Mouse (Mus musculus): ENCODE results near the gene 2610528J11Rik.
"Not testable (repeated sequence)": the region's sequence is repeated elsewhere in the genome, so short reads cannot be mapped to it uniquely, and the experiment has no call there.

2610528J11Rik gene

DNA sequence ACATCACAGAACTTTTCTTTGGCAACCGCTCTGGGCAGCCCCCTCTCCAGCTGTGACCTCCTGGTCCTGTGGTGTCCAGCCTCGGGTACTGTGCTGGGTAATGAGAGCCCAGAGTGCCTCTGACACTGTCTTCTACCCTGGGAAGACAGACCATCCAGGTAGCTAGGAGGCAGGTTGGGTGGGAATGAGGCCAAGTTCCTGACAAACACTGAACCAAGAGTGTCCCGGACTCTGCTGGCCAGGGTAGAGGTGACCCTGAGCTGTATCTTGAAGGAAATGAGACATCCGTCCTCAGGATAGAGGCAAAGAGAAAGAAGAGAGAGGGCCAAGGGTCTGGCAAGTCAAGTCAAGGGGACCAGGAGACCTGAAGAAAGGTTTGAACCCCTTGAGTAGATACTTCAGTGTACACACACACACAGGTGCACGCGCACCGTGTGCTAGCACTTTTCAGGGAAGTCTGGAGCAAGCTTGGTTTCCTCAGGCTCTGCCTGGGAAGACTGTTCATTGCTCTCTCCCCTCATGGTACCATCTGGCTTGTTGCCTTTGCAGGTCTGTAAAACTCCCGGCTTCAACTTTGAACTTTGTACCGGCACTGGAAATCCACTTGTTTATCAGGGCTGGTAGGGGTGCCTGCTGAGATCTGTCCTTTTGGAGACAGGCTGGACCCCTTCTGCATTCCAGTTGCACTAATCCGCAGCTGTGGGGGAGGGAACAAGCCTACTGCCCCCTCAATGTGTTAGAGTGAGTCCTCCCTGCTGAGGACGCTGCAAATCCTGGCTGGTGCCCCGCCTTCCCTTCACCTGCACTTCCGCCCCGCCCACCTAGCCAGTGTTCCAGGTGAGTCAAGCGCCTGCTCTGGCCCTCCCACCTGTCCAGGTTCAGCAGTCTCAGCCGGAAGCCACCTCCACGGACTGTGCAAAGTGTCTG, at the start of gene 2610528J11Rik:
Gene 2610528J11Rik, plus strand, starts transcription at position 592 of the 927 bp plus-strand sequence.
- DNase-seq = no peak

DNA sequence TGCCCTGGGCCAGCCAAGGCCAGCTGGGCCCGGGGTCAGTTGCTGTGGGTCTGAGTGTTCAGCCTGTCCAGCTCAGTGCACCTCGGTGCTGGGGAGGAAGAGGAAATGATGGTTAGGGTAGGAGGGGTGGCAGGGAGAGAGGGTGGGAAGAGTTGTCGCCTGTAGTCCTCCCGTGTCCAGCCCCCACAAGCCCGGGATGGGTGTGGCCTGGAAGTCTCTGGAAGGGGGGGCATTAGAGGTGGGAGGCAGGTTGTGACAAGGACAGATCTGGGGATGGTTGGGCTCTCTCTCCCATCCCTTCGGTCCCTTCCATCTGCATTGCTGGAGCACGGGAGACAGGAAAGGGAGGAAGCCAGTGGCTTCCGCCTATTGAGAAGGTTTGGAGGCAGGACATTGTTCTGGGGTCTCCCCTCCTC, 37.1 kb upstream of the 2610528J11Rik start, which contains the start of gene Tie1:
Gene Tie1, minus strand, starts transcription at position 345 of the 416 bp plus-strand sequence.
- DNase-seq = no peak

DNA sequence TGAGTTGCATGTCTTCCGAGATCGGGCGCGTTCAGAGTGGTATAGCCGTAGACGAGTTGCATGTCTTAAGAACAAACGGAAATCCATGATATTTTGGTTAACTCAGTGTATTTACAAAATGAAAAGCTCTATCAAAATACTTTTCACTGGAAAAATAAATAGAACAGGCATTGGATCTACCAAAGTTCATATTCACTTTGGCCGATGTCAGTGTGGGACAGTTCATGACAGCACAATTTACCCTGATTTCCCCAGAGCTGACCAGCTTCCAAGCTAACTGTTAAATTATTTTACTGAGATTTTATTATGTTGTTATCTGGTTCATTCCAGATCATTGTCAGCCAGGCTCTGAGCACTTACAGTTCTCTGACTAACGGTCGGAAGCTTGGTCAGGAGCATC, 36.3 kb upstream of the 2610528J11Rik start:
- DNase-seq = no peak

DNA sequence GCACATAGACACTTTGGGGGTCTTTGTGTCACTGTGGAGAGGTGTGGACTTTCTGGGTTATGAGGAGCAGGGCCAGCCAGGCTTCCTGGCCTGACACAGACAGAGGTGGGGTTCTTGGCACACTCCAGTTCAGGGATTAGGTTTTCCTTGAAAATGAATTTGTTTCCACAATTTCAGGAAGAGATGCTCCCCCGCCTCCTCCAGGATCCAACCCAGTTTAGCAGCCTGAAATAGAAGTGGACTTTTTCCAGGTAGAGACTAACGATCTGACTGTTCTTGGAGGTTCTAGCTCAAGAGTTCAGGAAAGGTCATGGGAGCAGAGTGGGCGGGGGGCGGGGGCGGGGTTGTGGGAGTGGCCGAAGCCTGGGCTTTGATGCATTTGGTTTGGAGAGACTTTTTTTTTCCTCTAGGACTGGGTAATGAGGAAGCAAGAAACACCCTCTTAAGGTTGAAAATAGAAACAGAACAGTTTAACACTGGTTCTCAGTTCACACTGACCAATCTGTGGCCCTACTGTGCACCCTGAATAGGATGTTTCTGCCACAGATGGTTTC, 26.6 kb upstream of the 2610528J11Rik start:
- DNase-seq = peak; percentile 19

DNA sequence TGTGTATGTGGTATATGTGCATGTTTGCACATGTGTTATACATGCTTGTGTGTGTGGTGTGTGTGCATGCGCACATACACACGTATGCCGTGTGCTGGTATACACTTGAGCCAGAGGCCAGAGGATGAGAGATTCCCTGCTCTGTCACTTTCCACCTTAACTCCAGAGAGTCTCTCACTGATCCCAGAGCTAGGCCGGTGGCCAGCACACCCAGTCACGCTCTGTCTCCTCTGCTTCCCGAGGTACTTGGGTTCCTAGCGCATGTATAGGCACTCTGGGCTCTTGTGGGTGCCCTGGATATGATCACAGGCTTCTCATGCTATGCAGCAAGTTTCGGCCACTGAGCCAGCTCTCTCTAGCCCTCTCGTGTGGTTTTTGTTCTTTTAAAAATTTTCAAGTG, 26.0 kb upstream of the 2610528J11Rik start:
- DNase-seq = no peak

DNA sequence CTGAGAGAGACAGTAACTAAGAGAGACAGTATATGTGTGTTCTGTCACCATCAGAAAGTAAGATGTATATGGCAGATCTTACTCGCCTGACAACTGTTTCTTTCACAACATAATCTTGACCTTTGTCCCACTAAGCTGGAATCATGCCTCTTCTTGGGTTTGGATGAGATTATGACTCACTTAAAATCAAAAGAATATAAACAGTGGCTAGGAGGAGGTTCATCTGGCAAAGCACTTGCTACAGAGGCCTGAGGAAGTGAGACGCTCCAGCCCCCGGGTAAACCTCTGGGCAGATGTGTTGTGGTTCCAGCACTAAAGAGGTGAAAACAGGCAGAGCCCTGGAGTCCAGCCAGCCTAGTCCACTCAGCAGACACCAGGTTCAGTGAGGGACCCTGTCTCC, 21.2 kb upstream of the 2610528J11Rik start:
- no peak for DNase-seq

DNA sequence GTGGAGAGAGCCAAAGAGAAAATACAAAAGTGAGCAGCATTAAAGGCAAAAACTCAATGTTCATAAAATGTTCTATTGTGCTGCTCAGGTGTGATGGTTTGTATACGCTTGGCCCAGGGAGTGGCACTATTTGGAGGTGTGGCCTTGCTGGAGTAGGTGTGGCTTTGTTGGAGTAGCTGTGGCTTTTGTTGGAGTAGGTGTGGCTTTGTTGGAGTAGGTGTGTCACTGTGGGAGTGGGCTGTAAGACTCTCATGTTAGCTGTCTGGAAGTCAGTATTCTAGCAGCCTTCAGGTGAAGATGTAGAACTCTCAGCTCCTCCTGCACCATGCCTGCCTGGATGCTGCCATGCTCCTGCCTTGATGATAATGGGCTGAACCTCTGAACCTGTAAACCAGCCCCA, 19.6 kb upstream of the 2610528J11Rik start:
- DNase-seq = not testable (repeated sequence)

DNA sequence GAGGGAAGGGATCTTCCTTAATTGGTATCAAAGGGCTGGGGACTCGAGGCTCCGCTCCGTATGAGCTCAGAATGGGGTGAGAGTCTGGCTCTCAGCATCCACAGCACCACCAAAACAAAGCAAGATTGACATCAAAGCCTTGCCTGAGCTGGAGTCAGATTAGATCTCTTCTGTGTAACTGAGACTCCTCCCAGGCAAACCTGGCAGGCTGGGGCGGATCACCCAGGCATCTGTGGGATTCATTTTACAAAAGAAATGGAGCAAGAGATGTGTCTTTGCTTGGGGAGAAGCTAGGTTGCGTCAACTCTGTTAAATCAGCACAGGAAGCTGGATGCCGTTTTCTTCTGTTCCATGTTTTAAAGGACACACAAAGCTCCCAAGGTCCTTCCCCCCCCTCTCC, 17.7 kb upstream of the 2610528J11Rik start:
- no peak for DNase-seq

DNA sequence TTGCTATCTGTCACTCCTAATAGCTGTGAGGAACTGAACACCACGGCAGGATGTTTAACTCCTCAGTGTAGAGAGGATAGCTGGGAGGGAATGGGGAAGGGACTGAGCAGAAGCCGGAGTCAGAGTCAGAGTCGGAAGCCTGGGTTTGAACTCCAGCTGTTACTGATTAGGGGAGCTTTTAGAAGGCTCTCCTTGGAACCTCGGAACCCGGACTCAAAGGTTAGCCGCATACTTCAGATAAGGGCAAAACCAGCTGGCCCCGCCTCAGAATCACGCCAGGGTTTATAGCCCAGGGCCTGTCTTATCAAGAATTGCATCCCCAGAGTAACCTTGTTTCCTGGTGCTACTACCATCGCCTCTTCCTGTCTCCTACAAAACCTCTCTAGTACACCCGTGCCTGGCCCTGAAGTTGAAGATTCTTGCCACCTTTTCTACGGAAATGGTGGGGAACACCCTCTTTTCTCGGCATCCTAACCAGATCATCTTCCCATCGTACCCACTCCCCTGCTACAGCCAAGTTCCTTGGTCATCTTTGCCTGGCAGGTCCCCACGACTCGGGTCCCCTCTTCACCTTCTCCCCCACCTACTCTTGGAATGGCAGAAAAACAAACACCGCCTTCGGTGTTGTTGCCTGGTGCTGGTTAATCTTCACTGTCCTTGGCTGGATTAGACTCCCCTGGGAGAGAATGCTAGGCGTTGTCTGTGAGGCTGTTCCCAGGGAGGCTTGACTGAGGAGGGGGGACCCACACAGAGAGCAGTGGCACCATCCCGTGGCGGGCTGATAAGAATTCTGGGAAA, 9.9 kb upstream of the 2610528J11Rik start:
- no peak for DNase-seq

DNA sequence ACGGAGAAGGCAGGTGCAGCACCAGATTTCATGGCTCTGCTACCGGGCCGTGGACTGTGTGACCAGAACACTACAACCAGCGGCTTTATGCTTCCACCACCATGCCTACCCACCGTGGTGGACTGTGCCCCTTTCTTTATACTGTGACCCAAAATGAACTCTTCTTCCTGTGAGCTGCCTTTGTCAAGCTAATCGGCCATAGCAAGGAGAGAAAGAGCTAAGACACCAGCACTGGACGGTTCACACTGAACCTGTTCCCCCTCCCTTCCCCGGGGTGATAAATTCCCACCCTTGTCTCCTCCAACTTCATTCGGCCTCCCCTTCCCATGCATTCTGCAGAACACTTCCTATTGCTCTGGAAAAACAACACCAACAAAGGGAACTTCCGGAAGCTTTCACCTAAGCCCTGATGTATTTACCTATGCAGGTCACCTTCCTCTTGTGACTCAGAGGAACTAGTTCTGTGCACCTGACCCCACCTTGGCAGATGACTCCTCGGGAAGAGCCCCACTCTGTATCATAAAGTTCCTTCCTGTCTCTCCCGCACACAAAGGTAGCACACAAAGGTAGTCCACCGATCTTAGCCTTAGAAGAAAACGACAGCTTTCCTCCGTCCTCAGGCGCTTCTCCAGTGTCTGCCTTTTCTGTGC, 9.2 kb upstream of the 2610528J11Rik start:
- DNase-seq = no peak

DNA sequence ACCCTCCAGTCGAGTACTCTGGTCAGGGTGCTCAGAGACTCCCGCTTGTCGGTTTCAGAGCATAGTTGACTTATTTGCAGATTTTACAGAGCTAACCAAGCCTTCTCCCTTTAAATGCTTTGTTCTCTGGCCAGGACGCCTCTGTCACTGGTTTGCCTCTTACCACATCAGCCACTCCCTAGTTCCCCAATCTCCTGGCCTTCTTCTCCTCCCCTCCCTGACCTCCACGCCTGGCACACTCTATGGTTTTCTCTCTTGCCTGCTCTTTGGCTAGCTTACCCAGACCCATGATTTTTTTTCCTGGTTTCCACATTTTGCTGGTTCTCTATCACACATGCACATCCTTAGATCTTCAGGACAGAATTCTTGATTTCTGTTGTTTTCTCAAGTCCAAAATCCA, 8.6 kb upstream of the 2610528J11Rik start:
- DNase-seq = no peak

DNA sequence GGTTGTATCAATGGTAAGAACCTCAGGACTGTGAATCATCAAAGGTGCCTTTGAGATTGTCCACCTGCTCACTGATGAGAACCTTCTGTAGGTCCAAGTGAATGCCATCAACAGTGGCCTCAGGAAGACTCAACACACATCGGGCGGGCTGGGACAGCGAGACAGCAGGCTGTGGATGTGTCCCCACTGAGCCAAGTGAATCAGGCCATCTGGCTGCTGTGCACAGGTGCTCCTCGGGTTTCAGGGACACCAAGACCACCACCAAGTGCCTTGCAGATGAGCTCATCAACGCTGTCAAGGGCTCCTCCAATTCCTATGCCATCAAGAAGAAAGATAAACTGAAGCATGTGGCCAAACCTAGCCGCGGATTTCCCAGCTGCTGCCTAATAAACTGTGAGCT, 4.6 kb upstream of the 2610528J11Rik start:
- DNase-seq = no peak

DNA sequence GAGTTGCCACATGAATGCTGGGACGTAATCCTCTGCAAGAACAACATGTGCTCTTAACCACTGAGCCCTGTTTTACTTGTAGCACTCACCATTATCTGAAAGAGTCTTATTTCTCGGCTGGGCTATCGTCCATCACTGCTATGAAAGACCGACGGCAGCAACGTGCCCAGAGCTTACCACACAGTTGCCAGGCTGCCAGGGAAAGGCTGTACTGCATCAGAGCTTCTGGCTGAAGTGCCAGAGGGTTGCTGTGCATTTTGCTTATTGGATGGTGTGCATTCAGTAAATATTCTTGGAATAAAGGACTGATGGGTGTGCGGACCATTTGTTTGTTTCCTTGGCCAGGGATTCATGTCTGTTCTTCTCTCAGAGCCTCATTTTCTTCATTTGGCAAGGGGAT, 2.8 kb upstream of the 2610528J11Rik start:
- no peak for DNase-seq

DNA sequence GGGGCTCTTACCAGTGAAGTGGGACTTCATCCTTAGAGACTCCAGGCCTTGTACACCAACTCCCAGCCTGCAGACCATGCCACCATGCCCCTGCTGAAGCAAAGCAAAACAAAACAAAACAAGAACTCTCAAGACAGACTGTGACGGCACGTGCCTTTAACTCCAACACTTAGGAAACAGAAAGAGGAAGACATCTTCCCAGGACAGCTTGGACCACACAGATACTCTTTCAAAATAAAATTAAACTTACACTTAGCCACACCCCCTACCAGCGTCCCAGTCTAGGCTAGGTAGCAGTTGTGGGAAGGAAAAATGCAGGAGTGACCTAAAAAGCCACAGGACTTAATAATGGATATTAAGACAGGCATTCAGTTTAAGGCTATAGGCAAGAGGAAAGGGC, 1.0 kb upstream of the 2610528J11Rik start:
- DNase-seq = no peak

DNA sequence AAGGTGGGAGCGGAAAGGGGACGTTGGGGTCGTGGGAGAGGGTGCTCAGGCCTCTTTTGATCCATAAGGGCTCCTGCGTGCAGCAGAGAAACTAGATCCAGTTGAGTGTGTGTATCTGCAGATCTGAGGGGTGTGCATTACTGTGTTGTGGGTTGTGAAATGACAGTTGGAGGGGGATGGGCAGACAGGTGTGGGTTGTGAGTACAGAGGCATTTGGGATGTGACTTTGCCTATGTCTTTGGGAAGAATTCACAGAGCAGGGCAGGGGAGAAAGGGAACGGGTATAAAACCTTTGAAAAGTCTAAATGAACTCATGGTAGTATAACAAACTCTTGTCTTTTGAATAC, 509 bp downstream of the 2610528J11Rik start:
- no peak for DNase-seq

DNA sequence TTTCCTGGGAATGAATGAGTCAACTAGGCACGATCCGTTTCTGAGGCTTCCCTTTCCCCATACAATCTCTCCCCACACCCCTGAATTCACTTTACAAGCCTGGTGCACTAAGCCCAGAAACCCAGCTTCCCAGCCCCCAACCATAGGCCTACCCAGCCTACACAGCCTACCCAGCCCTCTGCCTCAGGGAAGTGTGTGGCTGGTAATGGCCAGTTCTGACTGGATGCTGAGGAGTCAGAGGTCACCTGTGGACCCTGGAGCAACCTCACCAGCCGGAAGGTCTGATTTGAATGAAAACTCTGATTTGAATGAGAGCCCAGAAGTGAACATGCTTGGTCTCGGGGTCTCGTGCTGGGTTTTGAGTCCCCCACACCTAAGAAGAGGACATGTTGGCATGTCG, 921 bp downstream of the 2610528J11Rik start:
- no peak for DNase-seq

DNA sequence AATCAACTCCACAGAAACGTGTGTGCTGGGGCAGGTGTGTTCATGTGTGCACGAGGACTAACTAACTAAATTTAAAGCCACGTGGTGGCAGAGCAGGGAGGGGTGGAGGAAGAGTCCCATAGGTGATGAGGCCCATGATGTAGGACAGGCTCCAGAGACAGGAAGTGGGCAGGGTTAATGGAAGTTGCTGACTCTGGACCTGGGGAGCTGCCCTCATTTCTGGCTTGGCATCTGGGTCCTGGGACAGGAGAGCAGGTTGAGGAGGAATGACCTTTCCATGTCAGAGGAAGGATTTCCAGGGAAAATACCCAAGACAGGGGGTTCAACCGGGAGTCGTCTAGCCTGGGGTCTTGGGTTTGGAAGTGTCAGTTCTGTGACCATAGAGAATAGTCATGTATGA, 5.9 kb downstream of the 2610528J11Rik start:
- DNase-seq = no peak

DNA sequence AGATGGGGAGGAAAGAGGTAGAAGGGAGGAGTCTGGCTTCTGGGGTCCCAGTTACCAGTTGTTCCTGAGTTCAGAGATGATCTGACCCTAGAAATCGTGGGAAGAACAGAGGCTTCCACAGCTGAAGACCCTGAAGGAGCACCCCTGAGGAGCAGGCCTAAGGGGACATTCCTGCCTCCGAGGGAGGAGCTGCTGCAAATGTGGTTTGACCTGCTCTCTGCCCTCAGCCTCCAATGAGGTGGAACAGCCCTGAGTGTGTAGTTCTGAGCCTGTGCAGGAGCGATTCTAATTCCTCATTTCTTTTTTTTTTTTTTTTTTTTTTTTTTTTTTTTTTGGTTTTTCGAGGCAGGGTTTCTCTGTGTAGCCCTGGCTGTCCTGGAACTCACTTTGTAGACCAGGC, 6.4 kb downstream of the 2610528J11Rik start:
- no peak for DNase-seq

DNA sequence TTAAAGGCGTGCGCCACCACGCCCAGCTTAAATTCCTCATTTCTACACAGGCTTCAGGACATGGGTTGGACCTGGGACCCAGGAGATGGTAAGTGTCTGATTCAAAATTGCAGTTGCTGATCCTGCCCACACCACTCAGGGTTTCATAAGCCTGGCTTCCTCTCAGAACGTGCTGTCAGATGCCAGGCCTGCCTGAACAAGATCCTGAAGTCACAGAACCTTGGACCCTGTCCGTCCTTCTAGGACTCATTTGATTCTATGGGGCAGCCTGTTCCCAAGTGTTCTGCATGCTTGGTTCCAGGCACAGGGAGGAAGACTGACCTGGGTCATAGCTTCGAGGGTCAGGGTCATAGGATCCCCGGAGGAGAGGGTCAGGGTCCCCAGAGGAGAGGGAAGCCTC, 6.8 kb downstream of the 2610528J11Rik start:
- DNase-seq = no peak

DNA sequence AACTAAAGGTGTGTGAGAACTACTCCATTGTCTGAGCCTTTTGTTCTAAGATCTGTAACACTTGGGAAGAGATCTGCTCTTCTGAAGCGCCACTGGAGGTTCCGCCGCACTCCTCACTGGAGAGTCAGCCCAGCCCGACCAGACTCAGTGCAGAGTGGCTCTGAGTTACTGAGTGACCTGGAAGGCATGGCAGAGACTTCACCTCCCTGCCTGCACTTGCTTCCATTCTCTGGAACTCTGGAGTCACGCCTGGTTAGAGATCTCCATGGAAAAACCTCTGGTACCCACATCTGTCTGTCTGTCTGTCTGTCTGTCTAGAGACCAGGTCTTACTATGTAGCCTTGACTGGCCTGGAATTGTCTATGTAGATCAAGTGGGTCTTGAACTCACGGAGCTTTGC, 8.8 kb downstream of the 2610528J11Rik start:
- no peak for DNase-seq

DNA sequence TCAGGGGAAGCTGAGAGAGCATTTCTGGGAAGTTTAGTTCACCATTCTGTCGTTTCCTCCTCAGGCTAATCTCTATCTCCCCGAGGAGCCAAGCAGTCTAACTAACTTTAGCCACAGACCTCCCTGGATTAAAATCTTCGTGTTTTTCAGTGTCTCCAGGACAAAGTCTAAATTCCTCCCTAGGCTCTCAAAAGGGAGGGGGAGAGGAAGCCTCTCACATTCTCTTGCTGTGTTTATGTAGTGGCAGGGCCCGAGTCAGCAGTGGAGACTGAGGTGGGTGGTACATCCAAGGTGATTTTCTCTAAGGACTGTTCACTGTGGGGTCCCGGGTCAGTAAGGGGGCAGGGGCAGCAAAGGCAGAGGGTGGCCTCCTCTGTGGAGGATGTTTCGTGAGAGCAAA, 11.0 kb downstream of the 2610528J11Rik start:
- no peak for DNase-seq

DNA sequence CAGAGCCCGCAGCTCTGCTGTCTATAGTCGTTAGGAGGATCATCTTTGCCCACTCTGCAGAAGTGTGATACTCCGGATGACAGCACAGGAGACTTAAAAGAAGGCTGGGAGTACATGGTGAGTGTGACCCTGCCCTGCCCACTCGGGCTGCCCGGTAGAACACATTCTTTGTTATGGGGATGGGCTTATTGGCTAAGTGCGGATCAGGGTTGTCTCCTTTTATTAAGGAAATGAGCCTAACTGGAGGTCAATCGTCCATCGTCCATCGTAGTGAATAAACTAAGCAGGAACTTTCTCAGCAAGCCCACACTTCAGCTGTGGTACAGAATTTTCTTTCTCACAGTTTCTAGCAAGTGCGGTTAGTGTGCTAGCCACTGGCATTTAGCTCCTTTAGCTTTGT, 13.1 kb downstream of the 2610528J11Rik start:
- DNase-seq = no peak

DNA sequence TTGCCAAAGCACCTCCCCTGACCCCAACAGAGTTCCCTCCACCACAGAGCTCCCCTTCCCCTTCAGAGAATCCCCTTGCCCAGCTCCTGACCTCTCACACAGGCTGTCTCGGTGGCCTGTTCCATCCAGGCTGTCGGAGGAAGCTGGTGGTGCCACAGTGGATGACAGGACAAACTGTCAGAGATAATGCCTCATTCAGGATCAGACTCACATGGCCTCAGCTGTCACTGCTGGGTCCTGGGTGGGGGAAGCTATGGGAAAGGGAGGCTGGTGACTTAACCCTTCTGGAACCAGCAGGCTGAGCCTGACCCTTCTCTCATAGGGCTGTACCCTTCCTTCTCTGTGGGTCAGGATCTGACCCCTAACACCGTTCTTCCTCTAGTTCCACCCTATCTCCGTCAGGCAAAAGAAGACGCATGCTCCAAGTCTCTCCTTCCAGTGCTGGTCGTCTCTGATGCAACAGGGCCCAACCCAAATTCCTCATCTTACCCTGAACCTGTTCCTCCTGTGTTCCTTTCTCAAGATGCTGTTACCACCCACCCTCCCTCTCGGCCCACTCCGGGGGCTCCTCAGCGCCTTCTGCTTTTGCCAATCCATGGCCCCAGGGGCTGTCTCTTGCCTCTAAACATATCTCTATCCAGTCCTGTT, 15.8 kb downstream of the 2610528J11Rik start:
- DNase-seq = no peak

Data from right cerebral cortex, postnatal 25 days (tissue).